Mouse (Mus musculus) heart, embryonic 12.5 days (tissue): ENCODE measurements around the gene Gm266. TPM values are rescaled to one million over a fixed set of nuclear protein-coding genes. Genes with fewer than 3 reads are reported as not detected.

Source experiments
- ATAC-seq: fragments of 200-750 bp; cut with Nextera tagmentation; 2 replicates; pipeline ENCODE4 v1.8.0; 2017; ENCODE audit warnings: moderate TSS enrichment, moderate library complexity; ENCODE audit not compliant: insufficient number of reproducible peaks, low FRiP score
- H3K27ac ChIP-seq: fragments of 300-500 bp; sonication (generic); 2 replicates; pipeline ENCODE4 v1.5.1; 2016; ENCODE audit warnings: mild to moderate bottlenecking, moderate library complexity; ENCODE audit not compliant: poor library complexity, severe bottlenecking
- H3K27me3 ChIP-seq: fragments of 300-500 bp; sonication (generic); replicated peaks from 2 replicates; pipeline ENCODE4 v1.6.1; 2016; ENCODE audit warnings: mild to moderate bottlenecking, moderate library complexity
- H3K36me3 ChIP-seq: fragments of 300-500 bp; sonication (generic); 2 replicates; pipeline ENCODE4 v1.6.1; 2016; ENCODE audit warnings: mild to moderate bottlenecking, moderate library complexity
- H3K4me1 ChIP-seq: fragments of 300-500 bp; sonication (generic); replicated peaks from 2 replicates; pipeline ENCODE4 v1.6.1; 2016; ENCODE audit warnings: mild to moderate bottlenecking
- H3K4me2 ChIP-seq: fragments of 300-500 bp; sonication (generic); 2 replicates; pipeline ENCODE4 v1.6.1; 2016; ENCODE audit warnings: mild to moderate bottlenecking, moderate library complexity
- H3K4me3 ChIP-seq: fragments of 300-500 bp; sonication (generic); 2 replicates; pipeline ENCODE4 v1.5.1; 2016; ENCODE audit warnings: mild to moderate bottlenecking
- H3K9ac ChIP-seq: fragments of 300-500 bp; sonication (generic); 2 replicates; pipeline ENCODE4 v1.6.1; 2016; ENCODE audit warnings: mild to moderate bottlenecking, moderate library complexity
- H3K9me3 ChIP-seq: fragments of 300-500 bp; sonication (generic); replicated peaks from 2 replicates; pipeline ENCODE4 v1.6.1; 2016; ENCODE audit warnings: mild to moderate bottlenecking, moderate library complexity
- WGBS: fragments of 180-500 bp; shearing (Covaris S2); methylation state at CpG from one replicate; pipeline ENCODE4 v1.1.7; 2016; 5-methylcytosine and 5-hydroxymethylcytosine counted together
- polyA plus RNA-seq: library from polyadenylated mRNA; unstranded; fragments of >200 nt; fragmentation: Nextera tagmentation; extraction: Ambion mirVana; gene quantifications from 2 replicates; pipeline ENCODE4 v1.2.1, GENCODE M21; 2016

The Gm266 gene
- polyA plus RNA-seq = 2.1 and 2.4 TPM in 2 replicates

- H3K4me2 ChIP-seq = peak within 1 kb of the TSS; percentile 85
- H3K9me3 ChIP-seq = no peaks in the 10 kb centered on the region
- peak within 1 kb of the TSS; percentile 57 for H3K4me3 ChIP-seq
- peaks cover 72% of the 10 kb centered on the region for H3K27me3 ChIP-seq
- WGBS = under 1% methylated on average over 58 of the region's 58 CpGs
- ATAC-seq = peak; percentile 72
- H3K9ac ChIP-seq = peak within 1 kb of the TSS; percentile 60
- no peak within 1 kb of the TSS for H3K27ac ChIP-seq
- no peaks in the 10 kb centered on the region for H3K36me3 ChIP-seq
- H3K4me1 ChIP-seq = peaks cover 16% of the 10 kb centered on the region
Measured at GRCm38 (mm10) chr12:111485652-111486306, at the start of gene Gm266. Gene Gm266, minus strand, starts transcription at chr12:111485823.

GRCm38 (mm10) chr12:111535281-111535680, 49.7 kb upstream of the Gm266 start:
- Histone ChIP-seq H3K9ac (0 out of 2 replicates have a peak overlapping the region, but pooled peaks have one; percentile 5), H3K36me3 (peaks cover 9% of the 10 kb centered on the region), H3K27ac (no peak overlapping the region), H3K4me2 (peak overlapping the region; percentile 14), H3K27me3 (no peaks in the 10 kb centered on the region), H3K4me3 (no peak overlapping the region), H3K9me3 (no peaks in the 10 kb centered on the region), H3K4me1 (peaks cover 35% of the 10 kb centered on the region)
- WGBS = 47% methylated on average over 6 of the region's 6 CpGs
- ATAC-seq = no peak

- 65% methylated on average over 11 of the region's 11 CpGs for WGBS
- Histone ChIP-seq H3K4me2 (no peak overlapping the region), H3K4me1 (peaks cover 25% of the 10 kb centered on the region), H3K27me3 (no peaks in the 10 kb centered on the region), H3K27ac (no peak overlapping the region), H3K4me3 (no peak overlapping the region), H3K36me3 (no peaks in the 10 kb centered on the region), H3K9me3 (no peaks in the 10 kb centered on the region), H3K9ac (no peak overlapping the region)
- ATAC-seq = no peak
Measured at GRCm38 (mm10) chr12:111533096-111533794, 47.6 kb upstream of the Gm266 start.

- no peak for ATAC-seq
- no peak overlapping the region for H3K4me2 ChIP-seq
- no peaks in the 10 kb centered on the region for H3K36me3 ChIP-seq
- no peaks in the 10 kb centered on the region for H3K27me3 ChIP-seq
- WGBS = 18% methylated on average over 8 of the region's 8 CpGs
- no peak overlapping the region for H3K27ac ChIP-seq
- H3K9me3 ChIP-seq = no peaks in the 10 kb centered on the region
- no peak overlapping the region for H3K4me3 ChIP-seq
- H3K4me1 ChIP-seq = no peaks in the 10 kb centered on the region
- H3K9ac ChIP-seq = no peak overlapping the region
Measured at GRCm38 (mm10) chr12:111529192-111529591, 43.6 kb upstream of the Gm266 start.

- ATAC-seq = no peak
- no peaks in the 10 kb centered on the region for H3K9me3 ChIP-seq
- WGBS = 53% methylated on average over 8 of the region's 8 CpGs
Measured at GRCm38 (mm10) chr12:111527643-111528281, 42.1 kb upstream of the Gm266 start.

GRCm38 (mm10) chr12:111524883-111525282, 39.3 kb upstream of the Gm266 start:
- 78% methylated on average over 3 of the region's 3 CpGs for WGBS

More at GRCm38 (mm10) chr12:111527643-111528281, 42.1 kb upstream of the Gm266 start:
- Histone ChIP-seq H3K4me2 (no peak overlapping the region), H3K9ac (no peak overlapping the region), H3K4me3 (no peak overlapping the region), H3K4me1 (no peaks in the 10 kb centered on the region), H3K36me3 (no peaks in the 10 kb centered on the region), H3K27ac (no peak overlapping the region), H3K27me3 (no peaks in the 10 kb centered on the region)

GRCm38 (mm10) chr12:111524469-111524868, 38.8 kb upstream of the Gm266 start:
- Histone ChIP-seq H3K9me3 (no peaks in the 10 kb centered on the region), H3K4me3 (no peak overlapping the region), H3K4me2 (no peak overlapping the region), H3K27me3 (no peaks in the 10 kb centered on the region; the same call in 1 of the 2 replicates), H3K9ac (no peak overlapping the region), H3K27ac (no peak overlapping the region), H3K4me1 (no peaks in the 10 kb centered on the region), H3K36me3 (no peaks in the 10 kb centered on the region)
- no peak for ATAC-seq
- WGBS = 73% methylated on average over 1 of the region's 1 CpGs

More at GRCm38 (mm10) chr12:111524883-111525282, 39.3 kb upstream of the Gm266 start:
- Histone ChIP-seq H3K4me3 (no peak overlapping the region), H3K27me3 (no peaks in the 10 kb centered on the region; the same call in 1 of the 2 replicates), H3K4me2 (no peak overlapping the region), H3K9ac (no peak overlapping the region), H3K9me3 (no peaks in the 10 kb centered on the region), H3K36me3 (no peaks in the 10 kb centered on the region), H3K27ac (no peak overlapping the region), H3K4me1 (no peaks in the 10 kb centered on the region)
- ATAC-seq = no peak

GRCm38 (mm10) chr12:111520994-111521393, 35.4 kb upstream of the Gm266 start:
- H3K4me1 ChIP-seq = no peaks in the 10 kb centered on the region
- 75% methylated on average over 2 of the region's 2 CpGs for WGBS
- no peak overlapping the region for H3K4me3 ChIP-seq
- H3K4me2 ChIP-seq = no peak overlapping the region
- H3K36me3 ChIP-seq = no peaks in the 10 kb centered on the region
- no peak for ATAC-seq
- no peak overlapping the region for H3K27ac ChIP-seq
- no peak overlapping the region for H3K9ac ChIP-seq
- H3K9me3 ChIP-seq = no peaks in the 10 kb centered on the region
- H3K27me3 ChIP-seq = peaks cover 6% of the 10 kb centered on the region; the same call in 1 of the 2 replicates

GRCm38 (mm10) chr12:111519821-111520220, 34.2 kb upstream of the Gm266 start:
- no peaks in the 10 kb centered on the region for H3K4me1 ChIP-seq

GRCm38 (mm10) chr12:111518391-111518790, 32.8 kb upstream of the Gm266 start:
- H3K4me2 ChIP-seq = no peak overlapping the region
- no peak overlapping the region for H3K27ac ChIP-seq
- H3K9ac ChIP-seq = no peak overlapping the region
- H3K4me1 ChIP-seq = no peaks in the 10 kb centered on the region; the same call in 1 of the 2 replicates
- no peaks in the 10 kb centered on the region for H3K36me3 ChIP-seq
- H3K27me3 ChIP-seq = peaks cover 6% of the 10 kb centered on the region; the same call in 1 of the 2 replicates
- no peak overlapping the region for H3K4me3 ChIP-seq
- ATAC-seq = no peak
- 80% methylated on average over 9 of the region's 9 CpGs for WGBS
- H3K9me3 ChIP-seq = peaks cover 5% of the 10 kb centered on the region; the same call in 1 of the 2 replicates

More at GRCm38 (mm10) chr12:111519821-111520220, 34.2 kb upstream of the Gm266 start:
- Histone ChIP-seq H3K9me3 (peaks cover 5% of the 10 kb centered on the region; the same call in 1 of the 2 replicates), H3K4me3 (no peak overlapping the region), H3K27ac (no peak overlapping the region), H3K27me3 (peaks cover 6% of the 10 kb centered on the region; the same call in 1 of the 2 replicates), H3K9ac (no peak overlapping the region), H3K36me3 (no peaks in the 10 kb centered on the region), H3K4me2 (no peak overlapping the region)
- ATAC-seq = no peak
- 53% methylated on average over 5 of the region's 5 CpGs for WGBS

GRCm38 (mm10) chr12:111517901-111518300, 32.3 kb upstream of the Gm266 start:
- H3K27ac ChIP-seq = no peak overlapping the region
- no peak overlapping the region for H3K4me3 ChIP-seq
- ATAC-seq = peak; percentile 64; the same call in 1 of the 2 replicates
- H3K9ac ChIP-seq = no peak overlapping the region
- no peaks in the 10 kb centered on the region; the same call in 1 of the 2 replicates for H3K4me1 ChIP-seq
- H3K36me3 ChIP-seq = no peaks in the 10 kb centered on the region
- H3K9me3 ChIP-seq = peaks cover 5% of the 10 kb centered on the region; the same call in 1 of the 2 replicates
- no peak overlapping the region for H3K4me2 ChIP-seq
- H3K27me3 ChIP-seq = peaks cover 6% of the 10 kb centered on the region; the same call in 1 of the 2 replicates
- 37% methylated on average over 4 of the region's 4 CpGs for WGBS
